Mouse (Mus musculus) adrenal gland, postnatal 25 days (tissue): ENCODE data around the gene Pus7l. TPM values are rescaled to one million over a fixed set of nuclear protein-coding genes. Genes with fewer than 3 reads are reported as not detected.

Experiments
- DNase-seq: peaks from one replicate; pipeline ENCODE4 v3.0.0; 2021; ENCODE audit warnings: mixed read lengths
- long read RNA-seq: library from polyadenylated mRNA; stranded (forward); transcript quantifications from one replicate; pipeline ENCODE4 v2.0.0, GENCODE M21; 2021
- total RNA-seq: library from RNA; stranded (reverse); gene quantifications from 2 replicates; pipeline ENCODE4 v1.2.3, GENCODE M21; 2021

Pus7l gene
- 5.0 and 6.0 TPM in 2 replicates for total RNA-seq
- long read RNA-seq, transcript Pus7l-201 (9 exons, 2,840 nt), result major isoform, 6 of 8 reads
- long read RNA-seq, partial matches to known transcripts, result 1 of 8 reads
- long read RNA-seq, other reads (novel, unspliced or antisense), result 1 of 8 reads

DNA sequence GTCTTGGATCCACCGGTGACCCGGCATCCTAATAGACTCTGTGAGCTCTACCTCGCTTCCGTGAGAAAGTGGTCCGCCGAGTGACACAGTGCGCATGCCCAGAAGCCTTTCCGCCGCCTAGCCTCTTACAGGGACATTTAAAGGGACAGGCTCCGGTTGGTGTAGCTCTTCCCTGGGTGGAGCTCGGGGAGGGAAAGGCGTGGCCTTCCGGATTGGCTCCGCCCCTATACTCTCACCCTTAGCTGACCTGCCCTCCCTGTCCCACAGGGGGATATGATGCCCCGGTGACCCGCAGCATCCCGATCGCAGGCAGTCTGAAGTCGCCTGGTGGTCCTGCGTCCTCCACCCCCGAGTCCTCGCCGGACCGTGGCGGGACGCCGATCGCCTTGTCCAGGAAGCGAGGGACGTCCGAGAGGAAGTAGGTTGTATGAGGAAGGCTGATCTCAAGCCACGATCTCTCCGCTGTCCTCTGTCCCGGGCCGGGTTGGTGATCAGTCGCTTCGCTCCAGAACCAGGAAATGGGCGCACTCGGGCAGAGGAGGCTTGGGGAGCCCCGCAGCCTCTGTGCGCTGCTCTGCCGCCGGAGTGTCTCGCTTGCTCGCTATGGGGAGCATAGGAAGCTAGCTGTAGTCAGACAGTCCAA lies at the start of gene Pus7l, which contains the start of gene Irak4:
TSS of gene Pus7l (minus strand) at position 139 of the 643 bp plus-strand sequence.
TSS of gene Irak4 (plus strand) at position 235 of the 643 bp plus-strand sequence.
- DNase-seq, result peak; percentile 91

DNA sequence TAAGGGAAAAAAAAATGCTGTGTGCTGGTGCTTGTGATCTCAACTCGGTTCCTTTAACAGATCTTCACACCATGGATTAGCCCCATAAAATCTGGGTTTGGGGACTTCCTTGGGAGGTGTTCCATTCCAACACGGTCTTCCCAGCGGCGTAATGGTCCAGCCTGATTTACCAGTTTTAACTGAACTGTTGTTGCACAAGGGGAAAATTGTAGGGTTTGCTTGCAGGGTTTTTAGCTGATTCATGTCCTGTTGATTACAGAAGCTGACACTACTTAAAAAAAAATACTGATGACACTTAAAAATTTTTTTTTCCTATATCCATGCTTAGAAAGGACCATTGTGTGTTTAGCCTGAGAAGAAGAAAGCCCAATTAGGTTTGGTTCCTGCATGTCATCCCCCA lies 48.0 kb upstream of the Pus7l start:
- DNase-seq, result no peak

DNA sequence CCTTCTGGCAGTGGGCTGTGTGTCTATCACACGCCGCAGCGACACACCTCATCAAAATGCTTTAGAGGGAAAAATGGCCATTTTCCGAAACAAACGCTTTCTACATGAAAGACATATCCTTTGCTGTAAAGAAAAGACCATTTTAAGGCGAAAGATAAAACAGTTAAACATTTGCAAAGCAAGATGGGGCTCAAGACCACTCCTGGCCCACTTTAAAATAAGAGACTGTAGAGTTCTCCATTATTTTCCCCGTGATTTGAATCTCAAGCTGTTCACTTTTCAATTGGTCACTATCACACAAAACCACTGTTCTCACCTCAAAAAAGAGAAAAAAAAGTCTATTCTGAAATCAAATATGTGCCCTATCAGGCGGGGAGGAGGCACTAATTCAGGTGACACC lies 46.7 kb upstream of the Pus7l start:
- DNase-seq, result no peak

DNA sequence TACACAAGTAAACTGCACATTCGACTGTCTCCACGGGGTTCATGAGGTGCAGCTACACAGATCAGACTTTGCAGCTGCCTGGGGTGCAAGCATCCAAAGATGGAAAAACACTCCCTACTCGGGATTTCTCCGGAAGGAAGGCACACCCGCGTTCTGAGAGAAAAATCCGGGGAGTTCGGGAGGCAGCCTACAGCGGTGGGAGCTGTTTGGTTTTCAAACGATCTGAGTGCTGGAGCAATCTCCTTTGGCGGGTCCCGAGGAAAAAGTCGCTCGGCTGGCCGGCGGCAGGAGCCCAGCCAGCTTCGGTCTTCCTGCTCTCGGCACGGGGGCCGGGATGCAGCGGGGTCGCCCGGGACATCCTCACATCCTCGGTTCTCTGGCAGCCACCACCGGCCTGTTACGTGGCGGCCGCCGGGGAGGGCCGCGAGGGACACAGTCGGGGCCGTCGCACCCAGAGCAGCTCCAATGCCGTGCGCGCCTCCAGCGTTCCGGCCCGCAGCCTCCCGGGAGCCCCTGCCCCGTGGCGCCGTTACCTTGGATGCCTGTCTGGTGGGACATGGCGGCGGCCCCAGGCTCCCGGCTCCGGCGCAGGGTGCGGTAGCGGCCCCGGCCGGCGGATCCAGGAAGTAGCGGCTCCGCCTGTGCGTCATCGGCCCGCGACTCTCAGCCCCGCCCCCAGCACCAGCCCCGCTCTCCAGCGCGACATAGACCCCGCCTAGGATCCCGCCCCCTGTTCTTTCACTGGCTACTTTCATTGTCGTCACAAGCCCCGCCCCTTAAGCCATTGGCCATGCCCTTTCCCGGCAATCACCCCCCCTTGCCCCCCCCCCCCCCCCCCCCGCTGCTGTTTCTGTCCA lies 46.1 kb upstream of the Pus7l start, which contains the start of gene Twf1:
TSS of gene Twf1 (minus strand) at position 671 of the 857 bp plus-strand sequence.
- DNase-seq, result peak; percentile 99

DNA sequence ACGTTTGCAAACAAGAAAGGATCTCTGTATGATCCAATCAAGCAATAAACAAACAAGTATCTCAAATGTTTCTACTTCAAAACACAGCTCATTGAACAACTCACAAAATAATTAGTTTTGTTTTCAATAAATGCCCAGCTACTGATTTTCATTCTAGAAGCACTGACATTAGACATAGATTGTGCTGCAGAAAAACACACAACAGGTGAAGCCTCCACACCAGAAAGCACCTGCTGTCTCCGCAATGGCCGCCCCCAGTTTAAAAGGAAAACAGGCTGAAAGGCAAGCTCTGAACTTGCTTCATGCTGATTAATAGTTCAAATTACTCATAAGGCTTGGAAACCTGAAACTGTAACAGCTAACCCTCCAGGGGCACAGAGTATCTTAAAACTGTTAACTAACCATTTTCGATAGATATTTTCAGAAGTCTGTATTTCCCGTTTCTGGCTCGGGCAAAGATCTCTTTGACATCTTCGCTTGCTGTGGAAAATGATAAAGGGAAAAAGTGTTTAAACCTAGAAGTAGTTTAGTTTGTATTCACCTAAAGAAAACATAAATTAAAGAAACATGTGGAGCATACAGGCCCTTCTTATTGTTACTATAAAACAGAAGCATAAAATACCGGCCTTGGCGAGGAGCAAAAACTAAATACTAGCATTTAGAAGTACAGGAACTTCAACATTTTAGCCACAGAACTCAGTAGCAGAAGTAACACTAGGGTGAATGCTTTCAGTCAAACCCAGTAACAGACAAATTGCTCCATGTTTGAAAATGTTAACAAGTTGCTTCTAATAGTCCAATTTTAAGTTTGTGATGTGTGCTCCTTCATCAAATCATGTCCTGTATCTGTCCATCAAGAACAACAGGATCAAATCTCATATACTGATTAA lies 44.7 kb upstream of the Pus7l start:
- no peak for DNase-seq

DNA sequence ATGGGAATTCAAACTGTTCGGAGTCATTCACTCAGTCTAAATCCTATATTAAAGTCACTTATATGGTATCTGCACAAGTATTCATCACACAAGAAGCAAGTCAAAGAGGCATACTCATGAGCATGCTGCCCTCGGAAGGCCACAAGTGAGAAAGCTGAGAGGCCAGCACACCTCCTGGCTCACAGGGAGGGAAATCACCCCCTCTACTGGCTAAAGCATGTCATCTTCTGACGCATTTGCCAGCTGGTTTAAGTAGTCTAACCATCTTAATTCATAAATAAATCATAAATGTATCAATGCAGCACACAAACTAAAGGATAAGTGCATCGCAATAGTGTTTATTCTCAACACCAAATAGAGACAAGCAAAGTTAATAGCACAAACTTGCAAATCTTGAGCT lies 41.4 kb upstream of the Pus7l start:
- DNase-seq, result no peak

DNA sequence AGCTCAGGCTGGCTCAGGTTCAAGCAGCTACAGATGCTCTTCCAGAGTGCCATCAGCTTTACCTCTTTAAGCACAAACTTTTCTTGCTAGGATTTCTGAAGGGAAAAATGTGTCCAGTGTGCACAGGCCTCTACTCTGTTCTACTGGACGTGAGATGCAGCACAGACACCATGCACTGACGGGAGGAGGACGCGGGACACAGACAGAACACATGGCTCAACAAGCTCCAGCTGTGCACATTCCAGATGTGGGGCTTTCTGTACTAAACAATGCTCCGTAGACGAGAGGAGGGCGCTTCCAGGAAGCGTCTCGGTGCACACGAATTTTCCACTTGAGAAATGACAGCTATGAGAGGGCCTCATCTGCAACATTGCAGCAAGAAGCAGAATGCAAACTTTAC lies 39.8 kb upstream of the Pus7l start:
- no peak for DNase-seq

DNA sequence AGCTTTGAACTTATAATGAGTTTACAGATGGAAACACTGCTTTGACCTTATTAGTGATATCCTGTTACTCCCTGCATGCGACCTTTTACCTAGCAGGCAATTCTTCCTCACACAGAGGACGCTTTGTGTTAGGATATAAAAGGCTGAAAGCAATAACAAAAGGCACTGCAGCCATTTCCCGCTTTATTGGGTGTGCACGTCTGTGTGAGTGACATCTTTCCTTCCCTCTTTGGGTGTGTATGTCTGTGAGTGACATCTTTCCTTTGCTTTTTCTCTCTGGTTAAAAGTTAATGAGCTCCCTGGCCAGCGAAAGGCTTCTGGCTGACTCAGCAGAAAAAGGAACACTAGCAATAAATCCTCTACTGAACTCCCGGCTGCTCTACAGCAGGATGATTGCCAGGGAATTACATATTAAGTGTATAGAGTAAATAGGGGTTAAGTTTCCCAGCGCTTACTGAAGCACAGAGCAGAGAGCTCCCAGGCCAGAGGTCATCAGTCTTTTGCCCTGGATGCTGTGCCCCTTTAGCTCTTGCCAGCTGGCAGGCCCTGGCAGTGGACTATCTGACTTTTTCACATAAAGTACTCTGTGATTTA lies 38.8 kb upstream of the Pus7l start:
- no peak for DNase-seq

DNA sequence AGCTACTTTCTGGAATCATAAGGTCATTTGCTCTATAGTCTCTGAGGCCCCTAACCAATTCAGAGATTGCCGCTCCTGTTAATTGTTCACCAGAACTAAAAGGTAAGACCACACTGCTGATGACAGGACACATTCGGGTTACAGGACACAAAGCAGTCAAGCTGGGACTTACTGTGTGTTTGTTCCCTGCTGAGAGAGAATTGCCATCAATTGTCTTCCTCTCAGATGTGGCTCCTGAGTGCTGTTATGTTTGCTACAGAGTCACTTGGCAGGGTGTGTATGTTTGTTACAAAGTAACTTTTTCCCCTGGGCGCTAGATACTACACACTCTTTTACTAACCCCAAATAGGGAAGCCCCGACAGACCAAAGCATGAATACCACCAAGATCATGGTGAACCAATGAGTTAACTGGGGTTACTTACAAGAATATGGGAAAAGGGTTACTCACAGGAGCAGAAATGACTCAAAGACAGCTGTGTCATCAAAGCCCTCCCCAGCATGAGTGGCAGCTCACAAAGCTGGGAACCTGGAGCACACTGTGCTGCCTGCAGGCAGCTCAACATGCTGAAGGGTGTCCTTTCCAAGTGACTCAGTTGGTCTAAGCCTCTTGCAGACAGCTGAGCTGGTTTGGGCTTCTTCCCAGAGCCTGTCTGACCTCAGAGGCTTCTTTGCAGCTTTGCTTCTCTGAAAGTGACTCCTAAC lies 31.4 kb upstream of the Pus7l start:
- DNase-seq, result peak; percentile 16

DNA sequence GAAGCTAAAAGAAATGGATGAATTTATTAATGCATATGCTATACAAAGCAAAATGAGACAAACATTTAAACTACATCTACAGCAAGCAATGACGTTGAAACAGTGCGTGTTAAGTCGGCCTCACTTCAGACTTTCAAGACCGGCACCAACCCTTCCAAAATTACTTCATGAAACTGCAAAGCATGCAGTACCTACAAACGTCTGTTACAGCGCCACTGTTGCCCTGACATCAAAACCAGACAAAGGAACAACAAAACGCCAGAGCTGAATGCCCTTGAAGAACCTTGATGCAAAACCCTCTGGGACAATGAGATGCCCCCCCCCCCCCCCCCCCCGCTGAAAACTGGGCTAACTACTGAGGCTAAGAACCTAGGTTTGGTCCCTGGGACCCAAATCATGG lies 29.4 kb upstream of the Pus7l start:
- no peak for DNase-seq

DNA sequence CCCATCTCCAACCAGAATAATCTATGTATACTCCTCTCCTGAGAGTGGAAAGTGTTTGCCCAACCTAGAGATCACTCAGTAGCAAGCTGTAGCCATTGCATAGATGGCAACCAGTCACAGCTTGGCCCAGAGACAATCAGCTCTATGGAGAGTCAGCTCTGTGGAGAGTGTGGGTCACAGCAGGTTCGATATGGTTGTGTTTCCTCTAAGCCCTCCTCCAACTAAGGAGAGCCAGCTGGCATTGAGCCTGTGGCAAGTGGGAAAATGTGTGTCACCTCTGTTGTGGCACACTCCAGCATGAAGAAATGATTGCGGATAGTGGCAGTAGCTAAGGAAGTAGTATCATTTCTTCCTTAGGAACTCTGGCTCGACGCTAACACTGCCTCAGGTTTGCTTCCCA lies 28.2 kb upstream of the Pus7l start:
- DNase-seq, result no peak

DNA sequence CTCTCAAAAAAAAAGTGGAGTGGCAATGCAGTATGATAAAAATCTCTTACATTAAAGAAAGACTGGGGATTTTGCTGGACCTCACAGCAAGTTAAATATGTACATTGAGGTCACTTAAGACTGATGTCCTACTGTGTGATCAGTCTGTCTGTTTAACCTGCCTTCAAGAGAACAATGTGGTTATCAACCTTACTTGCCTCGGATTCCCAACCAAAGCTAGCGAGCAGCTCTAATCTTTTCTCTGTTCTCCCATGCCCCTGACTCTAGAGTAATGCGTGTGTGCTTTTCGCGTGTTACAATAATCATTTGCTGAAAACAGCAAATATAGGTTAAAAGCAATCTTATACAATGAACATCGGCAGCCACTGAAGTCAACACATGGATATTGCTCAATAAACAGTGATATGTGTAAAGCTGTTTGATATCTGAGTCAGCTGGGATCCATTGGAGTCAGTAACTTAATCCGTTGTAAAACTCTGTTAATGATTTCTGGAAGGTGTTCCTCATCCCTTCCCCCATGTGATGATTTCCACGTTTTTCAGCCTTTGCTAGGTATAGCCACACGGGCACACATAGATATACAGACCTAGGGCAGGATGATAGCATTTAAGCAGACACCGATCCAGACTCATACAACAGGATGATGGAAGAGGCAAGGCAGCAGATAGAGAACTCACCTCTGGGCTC lies 25.3 kb upstream of the Pus7l start:
- DNase-seq, result no peak

DNA sequence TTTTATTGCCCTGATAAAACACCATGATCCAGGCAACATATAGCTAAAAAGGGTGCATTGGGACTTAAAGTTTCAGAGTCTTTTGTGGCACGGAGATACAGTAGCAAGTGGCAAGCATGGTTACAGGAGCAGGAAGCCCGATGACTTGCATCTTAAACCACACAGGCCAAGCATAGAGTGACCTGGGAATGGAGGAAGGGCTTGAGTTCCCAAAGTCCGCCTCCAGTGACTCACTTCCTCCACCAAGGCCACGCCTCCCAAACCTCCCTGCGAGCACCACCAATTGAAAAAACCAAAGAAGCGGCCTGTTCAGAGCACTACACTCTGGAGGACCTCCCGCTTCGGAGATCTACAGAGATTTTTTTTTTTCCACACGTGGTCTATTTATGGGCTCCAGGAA lies 22.5 kb upstream of the Pus7l start:
- no peak for DNase-seq

DNA sequence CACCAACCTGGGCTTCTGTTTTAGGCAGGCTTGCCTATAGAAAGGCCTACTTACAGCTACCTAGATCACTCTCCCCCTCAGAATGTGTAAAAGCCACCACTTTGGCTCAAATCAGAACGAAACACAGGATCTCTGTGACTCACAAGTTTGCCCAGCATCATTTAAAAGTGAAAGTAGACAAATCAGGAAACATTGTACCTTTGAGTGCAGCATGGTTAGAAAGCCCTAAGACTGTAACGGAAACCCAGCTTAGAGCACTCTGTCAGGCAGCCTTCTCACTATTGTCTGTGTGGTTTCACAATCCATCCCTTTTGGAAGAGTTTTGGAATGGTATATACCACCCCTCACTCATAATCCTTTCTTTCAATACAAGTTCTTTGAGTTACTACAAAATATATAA lies 21.6 kb upstream of the Pus7l start:
- no peak for DNase-seq

DNA sequence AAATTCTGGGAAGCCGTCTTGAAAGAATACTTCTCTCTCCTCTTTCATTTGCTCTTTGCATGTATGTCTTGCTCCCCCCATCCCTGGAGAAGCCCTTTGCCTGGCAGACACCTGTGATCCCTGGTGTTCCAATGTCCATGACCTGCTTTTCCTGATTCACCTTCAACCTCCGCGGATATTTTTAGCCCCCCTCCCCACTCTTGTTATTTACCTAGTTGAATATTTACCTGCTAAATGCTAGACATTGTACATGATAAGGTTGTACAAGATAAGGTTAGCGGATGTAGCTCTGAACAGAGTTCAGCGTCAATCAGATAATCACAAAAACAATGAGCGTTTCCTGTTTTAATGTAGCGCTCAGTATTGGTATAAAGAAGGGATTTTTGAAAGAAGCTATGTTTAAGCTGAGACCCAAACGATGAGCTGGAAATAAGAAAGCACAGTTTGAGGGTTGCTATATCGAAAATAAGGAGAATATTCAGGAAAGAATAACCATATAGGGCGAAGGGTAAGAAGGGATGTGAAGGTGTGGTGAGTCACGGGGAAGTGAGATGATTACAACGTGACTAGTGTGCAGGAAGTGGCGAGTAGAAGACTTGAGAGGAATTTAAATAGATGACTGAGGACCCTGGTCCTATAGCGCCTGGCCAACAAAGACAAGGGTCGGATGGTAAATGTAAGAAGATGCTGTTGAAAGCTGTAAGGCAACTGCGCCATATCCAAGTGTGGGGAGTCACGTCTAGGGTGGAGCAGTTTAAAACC lies 15.7 kb upstream of the Pus7l start:
- DNase-seq, result no peak

DNA sequence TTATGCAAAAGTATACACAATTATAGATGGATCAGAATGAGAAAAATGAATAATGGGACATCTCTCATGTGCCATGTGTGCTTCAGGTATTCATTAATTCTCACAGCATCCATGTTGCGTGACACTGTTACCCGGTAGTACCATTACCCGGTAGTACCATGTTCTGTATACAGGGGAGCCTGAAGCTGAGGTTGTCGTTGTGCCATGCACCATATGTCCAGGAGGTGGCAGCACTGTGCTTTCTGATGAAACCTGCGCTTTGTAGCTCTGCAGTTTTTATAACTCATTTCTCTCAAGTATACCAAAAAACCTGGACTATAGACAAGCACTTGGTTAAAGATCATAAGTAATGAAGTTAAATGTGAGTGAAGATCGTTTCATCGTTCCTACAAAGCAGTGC lies 14.1 kb upstream of the Pus7l start:
- peak; percentile 86 for DNase-seq

DNA sequence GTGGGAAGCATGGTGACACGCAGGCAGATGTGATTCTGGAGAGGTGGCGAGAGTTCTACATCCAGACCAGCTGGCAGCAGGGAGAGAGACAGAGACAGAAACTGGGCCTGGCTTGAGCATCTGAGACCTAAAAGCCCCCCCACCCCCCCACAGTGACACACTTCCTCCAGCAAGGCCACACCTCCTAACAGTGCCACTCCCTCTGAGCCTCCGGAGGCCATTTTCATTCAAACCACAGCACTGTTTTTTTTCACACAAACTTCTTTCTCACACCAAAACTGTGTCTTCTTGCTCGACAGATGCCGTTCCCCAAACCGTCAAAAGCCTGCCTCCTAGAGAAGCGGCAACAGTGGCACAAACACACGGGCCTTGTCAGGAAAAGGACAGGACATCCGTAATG lies 10.2 kb upstream of the Pus7l start:
- no peak for DNase-seq

DNA sequence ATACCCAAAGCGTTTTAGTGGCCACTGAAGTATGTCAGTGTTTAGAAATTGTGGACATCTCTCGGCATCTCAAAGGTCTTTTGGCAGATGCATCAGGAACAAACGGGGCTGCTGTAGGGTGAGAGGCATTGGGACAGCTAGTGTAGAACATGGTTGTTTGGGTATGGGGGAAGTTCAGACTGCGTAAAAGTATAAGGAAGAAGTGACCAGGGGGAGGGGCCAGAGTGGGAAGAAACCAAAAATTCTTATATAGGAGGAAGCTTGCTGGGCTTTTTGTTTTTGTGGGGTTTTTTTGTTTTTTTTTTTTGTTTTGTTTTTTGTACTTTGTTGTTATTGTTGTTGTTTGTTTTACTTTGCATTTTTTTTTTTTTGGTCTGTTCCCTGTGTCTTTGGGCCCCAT lies 1.5 kb upstream of the Pus7l start:
- no peak for DNase-seq

DNA sequence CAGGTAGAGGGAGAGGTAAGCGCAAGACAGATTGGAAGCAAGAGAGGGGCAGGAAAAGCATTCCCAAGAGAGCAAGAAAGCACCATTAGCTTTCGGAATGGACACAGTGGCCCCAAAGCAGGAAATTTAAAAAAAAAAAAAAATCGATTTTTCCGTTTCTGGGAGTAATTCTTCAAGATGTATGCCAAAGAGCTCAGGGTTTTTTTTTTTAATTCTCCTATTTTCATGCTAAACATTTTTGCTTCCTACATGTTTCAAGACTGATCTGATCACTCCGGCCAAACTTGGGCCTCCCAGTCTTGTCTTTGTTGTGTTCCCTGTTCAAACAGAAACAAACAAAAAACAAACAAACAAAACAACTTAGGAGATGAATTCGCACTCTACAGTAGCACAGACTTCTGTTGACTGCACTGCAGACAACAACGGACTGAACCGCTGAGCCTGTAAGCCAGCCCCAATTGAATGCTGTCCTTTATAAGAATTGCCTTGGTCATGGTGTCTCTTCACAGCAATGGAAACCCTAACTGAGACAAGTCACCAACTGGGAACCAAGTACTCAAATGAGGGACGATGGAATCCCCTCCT lies 797 bp upstream of the Pus7l start:
- no peak for DNase-seq
